ENCODE assay signal across 4 mouse cellular contexts in genomic region chr4:76889669-76890068, GRCm38 (mm10).
"Had no signal": no experiment of that assay in that cellular context is flagged by ENCODE, and none has a peak within 500 bp of the region (broad histone marks: within the 10 kb centered on the region; RNA-seq: fewer than 3 reads in every experiment).

No protein-coding gene starts in this region.

- H3K4me1 ChIP-seq: neural tube, embryonic 13.5 days; neural tube, embryonic 15.5 days; stomach, embryonic 15.5 days had no signal

- H3K4me3 ChIP-seq: neural tube, embryonic 13.5 days; neural tube, embryonic 15.5 days; stomach, embryonic 15.5 days had no signal

- H3K27ac ChIP-seq: neural tube, embryonic 13.5 days; neural tube, embryonic 15.5 days; stomach, embryonic 15.5 days; stomach, postnatal 0 days had no signal

- H3K9ac ChIP-seq: neural tube, embryonic 13.5 days; neural tube, embryonic 15.5 days; stomach, embryonic 15.5 days had no signal

- H3K4me2 ChIP-seq: neural tube, embryonic 13.5 days; neural tube, embryonic 15.5 days; stomach, embryonic 15.5 days had no signal

- H3K36me3 ChIP-seq: neural tube, embryonic 13.5 days; neural tube, embryonic 15.5 days; stomach, embryonic 15.5 days had no signal

- H3K27me3 ChIP-seq: neural tube, embryonic 13.5 days; neural tube, embryonic 15.5 days; stomach, embryonic 15.5 days had no signal

- H3K9me3 ChIP-seq: neural tube, embryonic 13.5 days; neural tube, embryonic 15.5 days; stomach, embryonic 15.5 days had no signal
